Mouse (Mus musculus) gonadal fat pad, adult 2 months (tissue): ENCODE results near the gene Tbc1d16. TPM values are rescaled to one million over a fixed set of nuclear protein-coding genes. Genes with fewer than 3 reads are reported as not detected.

Source experiments
- DNase-seq: peaks from one replicate; pipeline ENCODE4 v3.0.0-alpha.2; 2012; ENCODE audit warnings: low read depth
- polyA plus RNA-seq: library from polyadenylated mRNA; depleted of rRNA; stranded (reverse); fragments of >200 nt; gene quantifications from 2 replicates; pipeline ENCODE4 v1.2.3, GENCODE M21; 2012

The Tbc1d16 gene
- polyA plus RNA-seq, 1 experiment: 10.6 TPM

GRCm38 (mm10) chr11:119176389-119177179, 51.7 kb downstream of the Tbc1d16 start:
- no peak for DNase-seq

GRCm38 (mm10) chr11:119171588-119171987, 56.7 kb downstream of the Tbc1d16 start:
- DNase-seq: no peak

GRCm38 (mm10) chr11:119168851-119169250, 59.4 kb downstream of the Tbc1d16 start:
- no peak for DNase-seq

GRCm38 (mm10) chr11:119165995-119166394, 62.3 kb downstream of the Tbc1d16 start:
- no peak for DNase-seq

GRCm38 (mm10) chr11:119164375-119164774, 63.9 kb downstream of the Tbc1d16 start:
- no peak for DNase-seq

GRCm38 (mm10) chr11:119163734-119163992, 64.6 kb downstream of the Tbc1d16 start:
- no peak for DNase-seq

GRCm38 (mm10) chr11:119162959-119163733, 65.2 kb downstream of the Tbc1d16 start:
- no peak for DNase-seq

- no peak for DNase-seq
These were observed 66.6 kb downstream of the Tbc1d16 start for GRCm38 (mm10) chr11:119161665-119162064.

GRCm38 (mm10) chr11:119160050-119160449, 68.2 kb downstream of the Tbc1d16 start:
- no peak for DNase-seq

- no peak for DNase-seq
These were observed 68.8 kb downstream of the Tbc1d16 start for GRCm38 (mm10) chr11:119159496-119159895.

GRCm38 (mm10) chr11:119157377-119158189, 70.7 kb downstream of the Tbc1d16 start:
- DNase-seq: no peak

GRCm38 (mm10) chr11:119156481-119157254, 71.6 kb downstream of the Tbc1d16 start:
- DNase-seq: no peak

- no peak for DNase-seq
These were observed 72.4 kb downstream of the Tbc1d16 start for GRCm38 (mm10) chr11:119155638-119156480.

- DNase-seq: no peak
These were observed 75.9 kb downstream of the Tbc1d16 start for GRCm38 (mm10) chr11:119152321-119152831.

- no peak for DNase-seq
These were observed 77.2 kb downstream of the Tbc1d16 start for GRCm38 (mm10) chr11:119151073-119151607.

GRCm38 (mm10) chr11:119150442-119150841, 77.9 kb downstream of the Tbc1d16 start:
- DNase-seq: no peak

- no peak for DNase-seq
These were observed 79.5 kb downstream of the Tbc1d16 start for GRCm38 (mm10) chr11:119148829-119149228.

- no peak for DNase-seq
These were observed 81.1 kb downstream of the Tbc1d16 start for GRCm38 (mm10) chr11:119147153-119147552.

GRCm38 (mm10) chr11:119146140-119146539, 82.2 kb downstream of the Tbc1d16 start:
- no peak for DNase-seq
